8 mouse cellular contexts compared by ENCODE assay signal in the genomic region with DNA sequence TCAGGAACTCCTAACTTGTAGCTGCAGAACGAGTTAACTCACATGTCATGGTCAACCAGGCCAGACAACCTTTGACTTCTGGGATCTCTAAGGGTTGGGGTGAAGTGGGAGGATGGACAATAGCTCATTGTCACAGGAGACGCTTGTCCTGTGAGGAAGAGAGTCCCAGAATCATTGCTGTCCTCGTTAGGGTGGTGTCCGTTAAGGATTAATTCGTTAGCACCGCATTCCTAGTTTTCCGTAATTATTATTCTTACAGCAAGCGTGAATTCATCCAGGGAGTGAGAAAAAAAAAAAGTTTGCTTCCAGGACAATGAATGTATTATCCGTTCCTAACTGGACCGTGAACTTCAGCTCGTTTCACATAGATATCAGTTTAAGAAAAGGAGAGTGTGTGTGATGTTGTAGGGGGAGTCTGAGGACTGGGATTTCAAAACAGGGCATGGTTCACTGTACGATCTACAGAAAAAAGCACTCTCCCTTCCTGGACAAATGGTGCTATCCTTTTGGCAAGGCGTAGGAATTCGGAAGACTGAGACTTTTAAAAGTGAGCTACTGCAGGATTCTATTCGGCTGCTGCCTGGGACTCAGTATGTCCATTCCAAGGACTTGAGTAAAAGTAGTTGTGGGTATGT.
A peak's percentile ranks its signal among the peaks of the same experiment; 100 is the strongest.
DNase-seq lines count a peak whose midpoint lies in the region; ATAC-seq and TF ChIP-seq lines count a peak whose summit lies in the region.
"Had no signal": no experiment of that assay in that cellular context is flagged by ENCODE, and none has a peak within 500 bp of the region (broad histone marks: within the 10 kb centered on the region; RNA-seq: fewer than 3 reads in every experiment).

No protein-coding gene starts in this region.

- no peaks in the 10 kb centered on the region for H3K27me3 ChIP-seq in forebrain, embryonic 14.5 days (replicated peaks; ENCODE audit: control insufficient read depth, insufficient read depth, low read length)
- no peaks in the 10 kb centered on the region for H3K27me3 ChIP-seq in intestine, embryonic 15.5 days (replicated peaks)
- H3K27me3 ChIP-seq in neural tube, embryonic 15.5 days (replicated peaks) = no peaks in the 10 kb centered on the region

- H3K36me3 ChIP-seq in forebrain, embryonic 14.5 days (ENCODE audit: control insufficient read depth, insufficient read depth, low read length) = no peaks in the 10 kb centered on the region
- no peaks in the 10 kb centered on the region for H3K36me3 ChIP-seq in intestine, embryonic 15.5 days
- H3K36me3 ChIP-seq in neural tube, embryonic 15.5 days = no peaks in the 10 kb centered on the region

- peaks cover 29% of the 10 kb centered on the region for H3K4me1 ChIP-seq in forebrain, embryonic 14.5 days (ENCODE audit: control insufficient read depth, insufficient read depth, low read length)
- H3K4me1 ChIP-seq in intestine, embryonic 15.5 days (replicated peaks) = no peaks in the 10 kb centered on the region
- H3K4me1 ChIP-seq in neural tube, embryonic 15.5 days = peaks cover 17% of the 10 kb centered on the region; the same call in 1 of the 2 replicates

- 4% methylated on average over 15 of the region's 15 CpGs for WGBS in forebrain, embryonic 14.5 days
- 68% methylated on average over 15 of the region's 15 CpGs for WGBS in intestine, embryonic 15.5 days
- WGBS in neural tube, embryonic 15.5 days = 29% methylated on average over 15 of the region's 15 CpGs

- no peak for DNase-seq in left cerebral cortex, adult 2 months (ENCODE audit: extremely low spot score in 1 of 2, low spot score in 2 of 2)
- DNase-seq in left cerebral cortex, adult 18-20 months (ENCODE audit: low spot score in 2 of 2) = no peak
- peak; percentile 73 for DNase-seq in forebrain, embryonic 14.5 days (ENCODE audit: low spot score)
- DNase-seq in urinary bladder, postnatal 10 days (ENCODE audit: low spot score) = no peak
- DNase-seq in c-Kit-positive CD71-positive TER-119-positive erythroid progenitor cells, embryonic 14.5 days (ENCODE audit: low spot score) = no peak
- DNase-seq: layer of hippocampus, adult 9-11 months had no signal

- H3K27ac ChIP-seq in left cerebral cortex, adult 2 months = peak overlapping the region; percentile 58
- peak overlapping the region; percentile 96 for H3K27ac ChIP-seq in forebrain, embryonic 14.5 days (ENCODE audit: low read depth, low read length)
- no peak overlapping the region for H3K27ac ChIP-seq in intestine, embryonic 15.5 days
- H3K27ac ChIP-seq in neural tube, embryonic 15.5 days (replicated peaks) = peak overlapping the region; percentile 75

- intact Hi-C loops in left cerebral cortex, adult 2 months (cut with DNase I) = loop anchor here (5.0 to 10.0 kb wide), 2 partner anchors 34 to 192 kb away; a partner anchor contains a TSS

- peak overlapping the region; percentile 29 for H3K4me3 ChIP-seq in left cerebral cortex, adult 2 months
- peak overlapping the region; percentile 37 for H3K4me3 ChIP-seq in forebrain, embryonic 14.5 days (ENCODE audit: low read depth, low read length)
- H3K4me3 ChIP-seq in intestine, embryonic 15.5 days (replicated peaks) = no peak overlapping the region
- peak overlapping the region; percentile 29 for H3K4me3 ChIP-seq in neural tube, embryonic 15.5 days (replicated peaks)

- no peak for TF ChIP-seq CTCF in left cerebral cortex, adult 2 months (IDR thresholded peaks at IDR 0.05)

- ATAC-seq in forebrain, embryonic 14.5 days = peak; percentile 41
- ATAC-seq in intestine, embryonic 15.5 days = no peak
- ATAC-seq in neural tube, embryonic 15.5 days (ENCODE audit: low FRiP score) = peak; percentile 57; the same call in 1 of the 2 replicates

- peak overlapping the region; percentile 80 for H3K9ac ChIP-seq in forebrain, embryonic 14.5 days (ENCODE audit: low read length)
- H3K9ac ChIP-seq in intestine, embryonic 15.5 days = no peak overlapping the region
- H3K9ac ChIP-seq in neural tube, embryonic 15.5 days (replicated peaks) = peak overlapping the region; percentile 5; the same call in 1 of the 2 replicates

- peak overlapping the region; percentile 56 for H3K4me2 ChIP-seq in forebrain, embryonic 14.5 days (ENCODE audit: low read length)
- H3K4me2 ChIP-seq in intestine, embryonic 15.5 days (replicated peaks) = 0 out of 2 replicates have a peak overlapping the region, but pooled peaks have one; percentile 7
- peak overlapping the region; percentile 45 for H3K4me2 ChIP-seq in neural tube, embryonic 15.5 days

- H3K9me3 ChIP-seq in forebrain, embryonic 14.5 days (replicated peaks; ENCODE audit: control insufficient read depth, low read length) = no peaks in the 10 kb centered on the region
- H3K9me3 ChIP-seq in intestine, embryonic 15.5 days = no peaks in the 10 kb centered on the region
- H3K9me3 ChIP-seq in neural tube, embryonic 15.5 days (replicated peaks) = no peaks in the 10 kb centered on the region
